Mouse (Mus musculus) bone marrow, adult 2 months (tissue): ENCODE data around the gene Rpl18.

Experiments used
- CTCF ChIP-seq: fragments of 200-500 bp; IDR thresholded peaks from 2 replicates; pipeline ENCODE4 v1.5.1; 2011; ENCODE audit warnings: low read length, control low read depth; ENCODE audit not compliant: control insufficient read depth, insufficient read depth
- POLR2A ChIP-seq: fragments of 200-500 bp; IDR thresholded peaks from 2 replicates; pipeline ENCODE4 v1.6.1; 2011; ENCODE audit warnings: low read depth, mild to moderate bottlenecking, control low read depth, low read length, borderline replicate concordance; ENCODE audit not compliant: control insufficient read depth

GRCm38 (mm10) chr7:45682144-45683126 is 32.8 kb upstream of the Rpl18 start:
- no peak for TF ChIP-seq POLR2A
- TF ChIP-seq CTCF = peak; percentile 95
